Mouse (Mus musculus): ENCODE data around the gene Afg1l.

- TF ChIP-seq CTCF (conservative IDR thresholded peaks at IDR 0.05; ENCODE audit: insufficient read depth, insufficient read length, low read depth, low read length): no peak
- no peak for TF ChIP-seq POLR2A (IDR thresholded peaks at IDR 0.05; ENCODE audit: low read depth, low read length)
These were observed 153.1 kb downstream of the Afg1l start for GRCm38 (mm10) chr10:42325305-42325704.

All from kidney, adult 2 months (tissue).